Mouse (Mus musculus): ENCODE data around the gene Fndc3b. TPM values are rescaled to one million over a fixed set of nuclear protein-coding genes. Genes with fewer than 3 reads are reported as not detected.
A peak's percentile ranks its signal among the peaks of the same experiment; 100 is the strongest.

Fndc3b gene
- polyA plus RNA-seq, 1 experiment from 2014 or later: 22.4 TPM

DNA sequence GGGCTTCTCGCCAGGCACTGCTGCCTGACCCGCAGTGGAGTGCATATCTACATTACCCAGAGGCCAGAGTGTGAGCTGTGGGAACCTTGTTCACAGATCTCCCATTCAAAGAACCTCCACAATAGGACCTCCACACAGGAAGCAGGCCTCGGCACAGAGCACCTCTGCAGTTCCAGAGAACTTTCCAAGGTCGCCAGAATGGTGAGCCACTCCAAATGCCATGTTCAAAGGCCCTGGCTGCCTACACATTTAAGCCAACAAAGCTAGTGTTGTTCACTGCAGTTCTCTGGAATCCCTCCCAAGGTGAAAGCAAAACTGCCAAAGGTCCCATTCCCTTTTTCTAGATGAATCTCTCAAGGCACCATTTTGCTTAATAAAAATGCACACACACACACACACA, 55.4 kb downstream of the Fndc3b start:
- WGBS: 59% methylated on average over 4 of the region's 4 CpGs
- H3K4me2 ChIP-seq (replicated peaks): no peak overlapping the region
- no peaks in the 10 kb centered on the region for H3K27me3 ChIP-seq
- ATAC-seq (ENCODE audit: low FRiP score): no peak
- H3K9ac ChIP-seq: no peak overlapping the region
- no peaks in the 10 kb centered on the region for H3K36me3 ChIP-seq
- H3K9me3 ChIP-seq (replicated peaks): no peaks in the 10 kb centered on the region
- peaks cover 18% of the 10 kb centered on the region for H3K4me1 ChIP-seq
- H3K4me3 ChIP-seq: no peak overlapping the region
- H3K27ac ChIP-seq: no peak overlapping the region

DNA sequence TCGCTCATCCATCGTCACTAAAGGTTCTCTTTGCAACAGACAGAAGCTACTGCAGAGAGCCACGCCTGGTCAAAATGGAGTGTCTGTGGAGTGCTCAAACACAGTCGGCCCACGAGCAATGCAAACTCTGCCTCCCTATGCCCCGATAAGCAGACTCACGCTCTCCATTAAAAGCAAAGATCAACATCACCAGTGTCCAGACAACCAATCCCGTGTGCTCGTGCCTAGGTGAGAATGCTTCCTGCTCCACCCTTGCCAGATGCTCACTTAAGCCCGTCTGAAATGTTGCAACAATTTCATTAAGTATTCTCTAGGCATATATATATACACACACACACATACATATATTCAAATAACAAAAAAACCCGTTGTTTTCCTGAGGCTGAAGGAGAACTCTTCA, 56.1 kb downstream of the Fndc3b start:
- ATAC-seq (ENCODE audit: low FRiP score): no peak
- H3K36me3 ChIP-seq: no peaks in the 10 kb centered on the region
- H3K9me3 ChIP-seq (replicated peaks): no peaks in the 10 kb centered on the region
- H3K27me3 ChIP-seq: no peaks in the 10 kb centered on the region
- H3K4me1 ChIP-seq: peaks cover 18% of the 10 kb centered on the region
- WGBS: 88% methylated on average over 11 of the region's 11 CpGs
- H3K4me3 ChIP-seq: no peak overlapping the region
- no peak overlapping the region for H3K4me2 ChIP-seq (replicated peaks)
- H3K9ac ChIP-seq: no peak overlapping the region
- H3K27ac ChIP-seq: no peak overlapping the region

DNA sequence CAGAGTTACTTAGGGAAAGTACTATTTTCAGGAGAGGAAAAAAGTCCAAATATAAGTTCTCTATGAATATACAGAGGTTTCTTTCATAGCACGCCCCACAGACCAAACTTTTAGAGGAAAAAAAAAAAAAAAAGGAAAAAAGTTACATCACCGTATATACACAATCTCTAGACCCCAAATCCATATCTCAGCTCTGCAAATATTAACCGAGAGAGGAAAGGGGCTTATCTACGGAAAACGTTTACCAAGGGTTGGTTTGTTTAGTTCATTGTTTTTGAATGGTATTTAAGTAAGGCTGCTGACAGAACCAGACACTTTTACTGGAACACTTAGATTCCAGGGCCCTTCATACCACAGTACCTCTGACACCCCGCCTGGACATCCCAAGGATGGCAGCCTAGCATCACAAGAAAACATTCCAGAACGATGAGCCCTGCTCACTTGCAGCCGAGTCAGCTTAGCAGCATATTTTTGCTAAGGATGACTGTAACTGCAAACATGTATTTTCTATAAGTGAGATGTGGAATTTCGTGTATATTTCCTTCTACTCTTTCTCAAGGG, 58.6 kb downstream of the Fndc3b start:
- no peak overlapping the region for H3K4me3 ChIP-seq
- ATAC-seq (ENCODE audit: low FRiP score): no peak
- H3K4me2 ChIP-seq (replicated peaks): no peak overlapping the region
- H3K27me3 ChIP-seq: no peaks in the 10 kb centered on the region
- H3K9me3 ChIP-seq (replicated peaks): no peaks in the 10 kb centered on the region
- no peak overlapping the region for H3K27ac ChIP-seq
- 82% methylated on average over 9 of the region's 9 CpGs for WGBS
- H3K36me3 ChIP-seq: no peaks in the 10 kb centered on the region
- H3K9ac ChIP-seq: no peak overlapping the region
- peaks cover 21% of the 10 kb centered on the region for H3K4me1 ChIP-seq

DNA sequence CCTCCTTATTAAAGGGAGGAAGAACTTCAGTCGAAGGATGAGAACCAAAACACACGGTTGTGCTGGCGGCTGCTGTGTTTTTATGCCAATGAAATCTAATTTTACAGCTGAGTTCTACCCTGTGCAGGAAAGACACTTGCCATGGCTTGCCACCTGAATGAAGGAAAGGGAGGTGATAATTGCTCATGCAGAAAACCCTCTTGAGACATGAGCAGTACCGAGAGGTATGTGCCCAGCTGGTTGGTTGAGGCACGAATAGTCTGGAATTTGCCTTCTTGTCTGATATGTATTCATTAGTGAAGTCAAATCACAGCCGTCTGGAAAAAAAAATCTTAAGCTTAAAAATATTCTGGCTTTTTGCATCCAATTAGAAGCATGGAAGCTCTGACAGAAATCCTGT, 59.4 kb downstream of the Fndc3b start:
- no peak overlapping the region for H3K4me3 ChIP-seq
- no peak overlapping the region for H3K27ac ChIP-seq
- ATAC-seq (ENCODE audit: low FRiP score): no peak
- no peak overlapping the region for H3K4me2 ChIP-seq (replicated peaks)
- no peaks in the 10 kb centered on the region for H3K36me3 ChIP-seq
- H3K9me3 ChIP-seq (replicated peaks): no peaks in the 10 kb centered on the region
- H3K27me3 ChIP-seq: no peaks in the 10 kb centered on the region
- H3K9ac ChIP-seq: no peak overlapping the region
- WGBS: 58% methylated on average over 6 of the region's 6 CpGs
- H3K4me1 ChIP-seq: peaks cover 21% of the 10 kb centered on the region

DNA sequence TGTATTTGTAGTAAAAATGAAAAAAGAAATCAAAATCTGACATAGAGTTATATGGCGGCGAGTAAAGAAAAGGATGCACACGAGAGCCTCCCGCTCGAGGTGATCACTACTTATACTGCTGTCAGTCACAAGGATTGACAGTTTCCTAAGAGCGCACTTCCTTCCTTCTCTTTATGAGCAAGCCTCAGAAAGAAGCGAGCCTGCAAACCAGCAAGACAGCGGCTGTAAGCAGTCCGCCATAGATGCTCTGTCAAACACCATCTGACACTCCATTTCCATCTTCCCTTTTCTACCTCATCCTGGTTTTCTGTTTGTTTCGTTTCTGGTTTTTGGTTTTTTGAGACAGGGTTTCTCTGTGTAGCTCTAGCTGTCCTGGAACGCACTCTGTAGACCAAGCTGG, 61.0 kb downstream of the Fndc3b start:
- Histone ChIP-seq H3K27me3 (no peaks in the 10 kb centered on the region), H3K36me3 (no peaks in the 10 kb centered on the region), H3K4me2 (replicated peaks) (no peak overlapping the region), H3K27ac (no peak overlapping the region), H3K4me1 (peaks cover 21% of the 10 kb centered on the region), H3K4me3 (no peak overlapping the region), H3K9me3 (replicated peaks) (no peaks in the 10 kb centered on the region), H3K9ac (no peak overlapping the region)
- no peak for ATAC-seq (ENCODE audit: low FRiP score)
- WGBS: 94% methylated on average over 11 of the region's 11 CpGs

DNA sequence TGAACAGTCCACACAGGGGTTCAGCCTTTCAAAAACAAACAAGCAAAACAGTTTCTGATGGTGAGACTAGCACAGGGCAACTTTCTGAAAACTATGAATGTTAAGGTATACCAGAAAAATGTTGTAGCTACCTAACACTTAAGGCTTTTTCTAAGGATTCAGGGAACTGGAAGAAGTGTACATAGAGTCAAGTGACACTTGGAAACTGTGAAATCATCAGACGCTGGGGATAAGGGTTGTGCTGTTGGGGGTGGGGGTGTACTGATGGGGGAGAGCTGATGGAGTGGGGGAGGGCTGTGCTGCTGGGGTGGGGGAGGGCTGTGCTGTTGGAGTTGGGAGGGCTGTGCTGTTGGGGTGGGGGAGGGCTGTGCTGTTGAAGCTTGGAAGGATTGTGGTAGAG, 61.8 kb downstream of the Fndc3b start:
- Histone ChIP-seq H3K4me3 (no peak overlapping the region), H3K27ac (no peak overlapping the region), H3K4me2 (replicated peaks) (no peak overlapping the region), H3K4me1 (peaks cover 21% of the 10 kb centered on the region), H3K27me3 (no peaks in the 10 kb centered on the region), H3K36me3 (no peaks in the 10 kb centered on the region), H3K9ac (no peak overlapping the region), H3K9me3 (replicated peaks) (no peaks in the 10 kb centered on the region)
- 71% methylated on average over 1 of the region's 1 CpGs for WGBS
- ATAC-seq (ENCODE audit: low FRiP score): no peak

DNA sequence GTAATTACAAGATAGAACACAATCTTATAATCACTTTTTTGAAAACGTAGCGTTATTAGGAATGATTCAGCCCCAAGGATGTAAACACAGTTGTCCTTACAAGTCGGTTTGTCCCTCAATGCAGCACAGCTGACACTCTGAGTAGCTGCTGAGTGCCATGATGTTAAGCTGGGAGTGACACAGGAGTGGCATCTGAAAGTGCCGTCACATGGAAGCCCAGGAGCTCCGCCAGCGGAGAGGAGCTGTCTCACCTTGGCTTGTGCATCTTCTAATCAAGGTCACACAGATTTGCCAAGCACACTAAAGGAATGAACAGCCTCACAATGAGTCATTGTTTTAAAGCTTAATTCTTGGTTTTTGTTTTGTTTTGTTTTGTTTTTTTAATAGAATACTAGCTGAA, 68.7 kb downstream of the Fndc3b start:
- H3K4me3 ChIP-seq: no peak overlapping the region
- H3K9ac ChIP-seq: no peak overlapping the region
- H3K27me3 ChIP-seq: no peaks in the 10 kb centered on the region
- WGBS: 93% methylated on average over 6 of the region's 6 CpGs
- no peak overlapping the region for H3K27ac ChIP-seq
- no peak for ATAC-seq (ENCODE audit: low FRiP score)
- H3K36me3 ChIP-seq: 0 out of 2 replicates have a peak, but pooled peaks cover 6% of the 10 kb centered on the region
- H3K9me3 ChIP-seq (replicated peaks): no peaks in the 10 kb centered on the region
- H3K4me2 ChIP-seq (replicated peaks): no peak overlapping the region
- H3K4me1 ChIP-seq: peaks cover 3% of the 10 kb centered on the region; the same call in 1 of the 2 replicates

DNA sequence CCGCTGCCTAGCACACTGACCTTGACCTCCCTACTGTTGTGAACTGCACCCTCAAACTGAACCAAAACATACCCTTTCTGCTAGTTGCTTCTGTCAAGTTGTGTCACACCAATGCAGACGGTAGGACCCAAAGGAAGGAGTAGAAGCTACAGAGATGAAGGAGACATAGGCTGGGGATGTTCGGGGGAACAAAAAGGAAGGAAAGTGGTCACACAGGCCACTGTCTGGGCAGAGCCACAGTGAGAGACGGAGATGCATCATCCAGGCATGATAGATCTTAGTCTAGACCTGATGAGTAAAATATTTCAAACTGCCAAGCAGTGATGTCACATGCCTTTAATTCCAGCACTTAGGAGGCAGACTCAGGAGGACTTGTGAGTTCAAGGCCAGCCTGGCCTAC, 71.4 kb downstream of the Fndc3b start:
- H3K4me3 ChIP-seq: no peak overlapping the region
- H3K9ac ChIP-seq: no peak overlapping the region
- no peaks in the 10 kb centered on the region for H3K27me3 ChIP-seq
- no peak for ATAC-seq (ENCODE audit: low FRiP score)
- H3K4me2 ChIP-seq (replicated peaks): no peak overlapping the region
- WGBS: 81% methylated on average over 4 of the region's 4 CpGs
- H3K27ac ChIP-seq: no peak overlapping the region
- H3K4me1 ChIP-seq: peaks cover 13% of the 10 kb centered on the region
- H3K36me3 ChIP-seq: 0 out of 2 replicates have a peak, but pooled peaks cover 6% of the 10 kb centered on the region
- no peaks in the 10 kb centered on the region for H3K9me3 ChIP-seq (replicated peaks)

DNA sequence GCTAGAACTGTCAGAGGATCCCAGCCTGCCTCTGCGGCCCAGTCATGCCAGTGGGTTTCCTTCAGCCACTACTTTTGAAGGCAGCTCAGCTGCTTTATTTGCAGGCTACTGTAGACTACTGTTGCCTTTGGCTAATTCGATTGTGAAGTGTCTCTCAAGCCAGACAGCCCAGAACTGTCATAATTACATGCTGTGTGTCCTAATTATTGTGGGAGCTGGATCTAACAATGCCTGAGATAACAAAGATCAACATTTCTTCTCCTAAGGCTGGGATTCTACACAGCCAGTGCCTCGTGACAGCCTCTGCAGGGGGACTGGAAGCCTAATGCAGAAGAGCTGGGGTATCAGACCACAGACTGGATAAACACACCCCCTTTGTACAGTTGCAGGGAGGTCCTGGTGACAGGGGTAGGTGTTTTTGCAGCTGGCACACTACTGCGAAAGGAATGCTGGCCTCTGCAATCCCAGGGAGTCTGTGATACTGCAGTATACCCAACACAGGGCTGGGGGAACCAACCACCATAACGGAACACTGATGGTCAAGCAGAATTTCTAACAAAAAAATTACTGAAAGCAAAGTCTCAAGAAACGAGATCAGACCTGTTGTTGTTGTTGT, 74.0 kb downstream of the Fndc3b start:
- no peak overlapping the region for H3K9ac ChIP-seq
- ATAC-seq (ENCODE audit: low FRiP score): no peak
- peaks cover 13% of the 10 kb centered on the region for H3K4me1 ChIP-seq
- H3K9me3 ChIP-seq (replicated peaks): no peaks in the 10 kb centered on the region
- H3K4me3 ChIP-seq: no peak overlapping the region
- no peaks in the 10 kb centered on the region for H3K27me3 ChIP-seq
- no peak overlapping the region for H3K27ac ChIP-seq
- no peak overlapping the region for H3K4me2 ChIP-seq (replicated peaks)
- 67% methylated on average over 6 of the region's 6 CpGs for WGBS
- 0 out of 2 replicates have a peak, but pooled peaks cover 6% of the 10 kb centered on the region for H3K36me3 ChIP-seq

DNA sequence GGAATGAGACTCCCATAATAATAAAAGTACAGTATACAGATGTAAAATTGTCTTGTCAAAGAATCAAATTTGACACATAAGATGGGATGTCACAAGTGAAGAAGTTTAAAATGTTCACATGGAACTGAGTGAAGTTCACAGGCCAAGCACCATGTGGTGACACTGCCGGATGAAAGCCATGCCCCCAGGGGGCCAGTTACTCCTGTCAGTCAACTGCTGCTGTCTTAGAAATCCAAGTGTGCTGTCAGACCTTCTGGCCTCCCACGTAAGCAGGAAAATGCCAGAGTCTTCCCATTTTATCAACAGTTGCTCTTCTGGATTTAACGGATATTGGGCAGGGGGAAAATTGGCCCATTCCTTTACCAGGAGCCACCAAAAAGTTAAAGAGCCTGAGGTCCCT, 75.3 kb downstream of the Fndc3b start:
- no peak overlapping the region for H3K9ac ChIP-seq
- WGBS: 17% methylated on average over 3 of the region's 3 CpGs
- no peaks in the 10 kb centered on the region for H3K9me3 ChIP-seq (replicated peaks)
- no peaks in the 10 kb centered on the region for H3K27me3 ChIP-seq
- H3K4me2 ChIP-seq (replicated peaks): no peak overlapping the region
- H3K36me3 ChIP-seq: no peaks in the 10 kb centered on the region
- peaks cover 15% of the 10 kb centered on the region for H3K4me1 ChIP-seq
- no peak overlapping the region for H3K27ac ChIP-seq
- H3K4me3 ChIP-seq: no peak overlapping the region
- ATAC-seq (ENCODE audit: low FRiP score): no peak

DNA sequence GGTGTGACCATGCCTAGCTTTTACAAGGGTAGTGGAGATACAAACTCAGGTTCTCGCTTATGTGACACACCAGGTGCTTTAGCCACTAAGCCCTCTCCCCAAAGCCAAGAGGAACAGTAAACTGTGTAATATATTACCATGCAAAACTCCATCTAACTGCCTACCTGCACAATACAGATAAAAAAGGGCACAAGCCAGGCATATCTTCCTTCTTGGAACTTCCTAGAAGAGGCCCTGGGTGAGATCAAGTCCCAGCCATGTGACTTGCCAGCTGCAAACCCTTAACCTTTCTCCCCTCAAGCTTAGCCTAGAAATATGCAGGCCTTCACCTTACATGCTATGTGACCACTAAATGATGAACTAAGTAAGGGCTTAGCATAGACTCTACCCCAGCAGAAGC, 78.2 kb downstream of the Fndc3b start:
- Histone ChIP-seq H3K4me1 (peaks cover 15% of the 10 kb centered on the region), H3K4me2 (replicated peaks) (no peak overlapping the region), H3K9me3 (replicated peaks) (no peaks in the 10 kb centered on the region), H3K36me3 (no peaks in the 10 kb centered on the region), H3K4me3 (no peak overlapping the region), H3K9ac (no peak overlapping the region), H3K27ac (no peak overlapping the region), H3K27me3 (no peaks in the 10 kb centered on the region)
- WGBS: 97% methylated on average over 1 of the region's 1 CpGs
- ATAC-seq (ENCODE audit: low FRiP score): no peak

DNA sequence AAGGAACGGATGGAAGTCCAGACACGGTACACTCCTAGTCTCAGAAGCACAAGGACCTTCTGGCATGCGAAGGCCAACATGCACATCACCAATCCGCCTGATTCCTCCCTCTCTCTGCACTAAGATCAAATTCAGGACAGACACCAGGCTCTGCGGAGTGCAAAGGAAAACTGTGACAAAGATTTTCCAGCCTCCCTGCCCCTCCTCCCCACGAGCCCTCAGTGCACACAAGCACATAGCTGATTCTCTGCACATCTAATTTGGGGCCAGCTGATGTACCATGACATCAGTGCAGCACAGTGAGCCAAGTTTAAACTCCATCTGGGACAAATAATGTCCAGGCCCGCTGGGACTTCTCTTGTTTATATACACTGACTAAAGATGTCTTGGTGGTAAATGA, 80.0 kb downstream of the Fndc3b start:
- no peak overlapping the region for H3K4me2 ChIP-seq (replicated peaks)
- H3K4me3 ChIP-seq: no peak overlapping the region
- WGBS: 75% methylated on average over 7 of the region's 7 CpGs
- H3K9me3 ChIP-seq (replicated peaks): no peaks in the 10 kb centered on the region
- H3K27me3 ChIP-seq: no peaks in the 10 kb centered on the region
- ATAC-seq (ENCODE audit: low FRiP score): peak; percentile 54; the same call in 1 of the 2 replicates
- H3K4me1 ChIP-seq: peaks cover 10% of the 10 kb centered on the region
- H3K36me3 ChIP-seq: no peaks in the 10 kb centered on the region
- no peak overlapping the region for H3K27ac ChIP-seq
- H3K9ac ChIP-seq: no peak overlapping the region

DNA sequence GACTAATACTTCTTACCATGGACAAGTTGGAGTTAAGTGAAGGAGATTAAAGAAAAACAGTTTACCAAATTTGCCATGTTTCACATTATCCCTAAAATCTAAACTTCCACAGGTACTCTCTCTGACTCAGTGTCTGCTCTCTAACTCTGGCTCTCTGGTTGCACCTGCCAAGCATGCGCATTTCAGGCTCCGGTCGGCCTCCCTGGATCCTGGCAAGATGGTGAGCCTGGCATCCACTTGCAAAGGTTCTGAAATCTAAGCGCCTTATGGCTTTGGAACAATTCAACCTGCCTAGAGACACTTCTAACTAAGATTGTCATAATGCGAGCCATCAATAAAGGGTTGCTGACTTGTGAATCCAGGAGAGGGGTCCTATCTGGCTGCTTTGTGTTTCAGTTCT, 81.4 kb downstream of the Fndc3b start:
- no peak overlapping the region for H3K27ac ChIP-seq
- no peak overlapping the region for H3K4me3 ChIP-seq
- H3K36me3 ChIP-seq: no peaks in the 10 kb centered on the region
- no peak overlapping the region for H3K9ac ChIP-seq
- no peak for ATAC-seq (ENCODE audit: low FRiP score)
- no peaks in the 10 kb centered on the region for H3K27me3 ChIP-seq
- no peaks in the 10 kb centered on the region for H3K9me3 ChIP-seq (replicated peaks)
- WGBS: 97% methylated on average over 5 of the region's 5 CpGs
- no peak overlapping the region for H3K4me2 ChIP-seq (replicated peaks)
- peaks cover 8% of the 10 kb centered on the region; the same call in 1 of the 2 replicates for H3K4me1 ChIP-seq

Measured in hindbrain, embryonic 12.5 days (tissue).